Mouse (Mus musculus): Measurements from ENCODE around the gene Rhox4e.
"Not testable (repeated sequence)": the region's sequence is repeated elsewhere in the genome, so short reads cannot be mapped to it uniquely, and the experiment has no call there.

Gene Rhox4e

DNA sequence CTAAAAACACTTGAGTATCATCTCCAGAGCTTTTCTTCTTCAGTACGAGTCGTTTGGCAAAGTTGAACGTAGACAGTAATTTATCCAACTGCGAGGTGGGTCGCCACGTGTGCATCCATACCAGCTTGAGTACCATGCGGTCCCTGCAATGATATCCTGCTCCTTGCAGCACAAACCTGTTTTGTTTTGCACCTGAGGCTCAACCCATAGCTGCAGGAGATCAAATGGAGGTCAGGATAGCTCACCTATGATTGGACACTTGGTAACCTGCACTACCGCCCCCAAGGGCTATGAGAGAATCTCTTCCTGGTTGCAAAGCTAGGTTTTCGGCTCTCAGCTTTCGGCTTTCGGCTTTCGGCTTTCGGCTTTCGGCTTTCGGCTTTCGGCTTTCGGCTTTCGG lies at the start of gene Rhox4e:
TSS of gene Rhox4e (plus strand) at position 301 of the 400 bp plus-strand sequence.
- DNase-seq (ENCODE audit: low spot score), result not testable (repeated sequence)

DNA sequence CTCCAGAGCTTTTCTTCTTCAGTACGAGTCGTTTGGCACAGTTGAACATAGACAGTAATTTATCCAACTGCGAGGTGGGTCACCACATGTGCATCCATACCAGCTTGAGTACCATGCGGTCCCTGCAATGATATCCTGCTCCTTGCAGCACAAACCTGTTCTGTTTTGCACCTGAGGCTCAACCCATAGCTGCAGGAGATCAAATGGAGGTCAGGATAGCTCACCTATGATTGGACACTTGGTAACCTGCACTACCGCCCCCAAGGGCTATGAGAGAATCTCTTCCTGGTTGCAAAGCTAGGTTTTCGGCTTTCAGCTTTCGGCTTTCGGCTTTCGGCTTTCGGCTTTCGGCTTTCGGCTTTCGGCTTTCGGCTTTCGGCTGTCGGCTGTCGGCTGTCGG lies 43.2 kb upstream of the Rhox4e start, which contains the start of gene Rhox4d:
TSS of gene Rhox4d (plus strand) at position 301 of the 400 bp plus-strand sequence.
- DNase-seq (ENCODE audit: low spot score), result not testable (repeated sequence)

- DNase-seq (ENCODE audit: low spot score), result not testable (repeated sequence)
Measured at GRCm38 (mm10) chrX:37530152-37530551, 27.1 kb upstream of the Rhox4e start, which contains the start of gene Rhox2e. Rhox2e (plus strand) TSS chrX:37530452.

GRCm38 (mm10) chrX:37541719-37542118 lies 15.5 kb upstream of the Rhox4e start, which contains the start of gene Rhox3e:
Rhox3e (plus strand) TSS chrX:37542019.
- not testable (repeated sequence) for DNase-seq (ENCODE audit: low spot score)

GRCm38 (mm10) chrX:37571105-37571504 lies 13.9 kb downstream of the Rhox4e start, which contains the start of gene Rhox2f:
Rhox2f (plus strand) TSS chrX:37571405.
- not testable (repeated sequence) for DNase-seq (ENCODE audit: low spot score)

DNA sequence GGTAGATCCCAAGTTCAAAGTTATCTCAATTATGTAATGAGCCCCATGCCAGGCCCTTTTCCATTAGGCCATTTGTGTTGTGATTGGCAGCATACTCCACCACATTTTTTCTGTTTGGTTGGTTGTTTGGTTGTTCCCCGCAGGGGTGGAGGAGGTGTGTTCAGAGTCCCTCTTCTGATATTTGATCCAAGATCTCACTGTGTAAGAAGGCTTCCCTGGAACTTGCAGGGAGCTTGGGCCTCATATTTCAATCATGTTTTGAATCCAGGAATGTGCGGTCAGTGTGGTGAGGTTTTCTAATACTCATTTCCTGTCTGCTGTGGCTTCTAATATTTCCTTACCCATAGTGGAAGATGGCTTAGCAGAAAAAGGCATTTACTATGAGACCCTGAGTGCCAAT lies 15.4 kb downstream of the Rhox4e start:
- not testable (repeated sequence) for DNase-seq (ENCODE audit: low spot score)

DNA sequence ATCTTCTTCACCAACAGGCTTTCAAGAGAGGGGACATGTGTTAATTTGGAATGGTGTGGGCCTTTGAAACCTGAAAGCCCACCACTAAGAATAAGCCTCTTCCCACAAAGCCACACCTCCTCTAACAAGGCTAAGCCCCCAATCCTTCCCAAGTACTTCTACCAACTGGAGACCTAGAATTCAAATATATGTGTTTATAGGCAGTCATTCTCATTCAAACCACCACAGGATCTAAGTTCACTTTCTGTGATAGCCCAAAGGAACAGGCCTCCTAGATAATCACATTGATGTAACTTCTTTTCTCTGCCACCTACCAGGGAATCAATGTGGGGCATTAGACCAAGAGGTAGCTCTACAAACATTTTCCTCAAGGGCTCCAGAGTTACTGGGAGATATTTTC lies 23.5 kb downstream of the Rhox4e start, which contains the start of gene Rhox3f:
TSS of gene Rhox3f (plus strand) at position 301 of the 400 bp plus-strand sequence.
- DNase-seq (ENCODE audit: low spot score), result not testable (repeated sequence)

DNA sequence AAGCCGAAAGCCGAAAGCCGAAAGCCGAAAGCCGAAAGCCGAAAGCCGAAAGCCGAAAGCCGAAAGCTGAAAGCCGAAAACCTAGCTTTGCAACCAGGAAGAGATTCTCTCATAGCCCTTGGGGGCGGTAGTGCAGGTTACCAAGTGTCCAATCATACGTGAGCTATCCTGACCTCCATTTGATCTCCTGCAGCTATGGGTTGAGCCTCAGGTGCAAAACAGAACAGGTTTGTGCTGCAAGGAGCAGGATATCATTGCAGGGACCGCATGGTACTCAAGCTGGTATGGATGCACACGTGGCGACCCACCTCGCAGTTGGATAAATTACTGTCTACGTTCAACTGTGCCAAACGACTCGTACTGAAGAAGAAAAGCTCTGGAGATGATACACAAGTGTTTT lies 50.4 kb downstream of the Rhox4e start, which contains the start of gene Rhox4f:
TSS of gene Rhox4f (minus strand) at position 101 of the 400 bp plus-strand sequence.
- DNase-seq (ENCODE audit: low spot score), result not testable (repeated sequence)
